Mouse (Mus musculus) heart, postnatal 25 days (tissue): Measurements from ENCODE around the gene Vac14. TPM values are rescaled to one million over a fixed set of nuclear protein-coding genes. Genes with fewer than 3 reads are reported as not detected.

ENCODE experiments used
- total RNA-seq, 2 experiments: library from RNA; stranded (reverse); gene quantifications; 2 replicates each; pipeline ENCODE4 v1.2.3; 2021

The Vac14 gene
- total RNA-seq, 2 experiments from 2014 or later = 14.7 to 15.3 TPM

Other genes starting within 250 kb of the Vac14 start
- gene Mtss1l, start 102.9 kb downstream of the Vac14 start, total RNA-seq = 10 to 100 TPM; 33.8 to 36.1 TPM
- 1 to 10 TPM; 7.2 TPM for gene Il34, start 187.3 kb downstream of the Vac14 start, total RNA-seq
- 10 to 100 TPM; 69.6 to 73.7 TPM for gene Cog4, start 228.0 kb downstream of the Vac14 start, total RNA-seq
- 10 to 100 TPM; 39.7 to 42.4 TPM for gene Sf3b3, start 228.2 kb downstream of the Vac14 start, total RNA-seq